Mouse (Mus musculus): ENCODE measurements around the gene Abcc8. TPM values are rescaled to one million over a fixed set of nuclear protein-coding genes. Genes with fewer than 3 reads are reported as not detected.

The Abcc8 gene
- polyA plus RNA-seq, 1 experiment from 2014 or later: 1.8 TPM

DNA sequence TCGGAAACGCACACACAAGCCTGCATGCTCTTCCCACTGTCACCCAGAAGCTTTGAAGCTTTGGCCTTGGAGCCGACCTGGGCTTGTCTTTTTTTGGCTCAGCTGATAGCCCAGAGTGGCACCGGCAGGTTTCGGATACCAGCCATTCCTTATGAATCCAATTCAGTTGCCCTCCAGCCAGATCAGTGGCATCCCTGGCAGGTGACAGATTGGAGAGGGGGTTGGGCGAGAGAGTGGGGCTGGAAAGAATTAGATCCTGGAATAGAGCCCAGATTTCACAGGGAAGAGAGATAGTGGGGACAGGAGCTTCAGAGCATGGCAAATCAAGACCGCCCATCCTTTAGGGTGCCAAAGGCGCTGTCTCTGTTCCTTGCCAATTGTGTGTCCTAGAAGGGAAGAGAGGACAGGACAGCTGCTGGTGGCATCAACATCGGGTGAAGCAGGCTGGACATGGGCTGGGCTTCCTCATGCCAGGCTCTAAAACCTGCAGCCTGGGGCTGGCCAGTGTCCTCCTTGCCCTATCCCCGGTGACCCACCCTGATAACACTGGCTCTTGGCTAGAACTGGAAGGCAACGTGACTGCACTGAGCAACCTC is 17.6 kb downstream of the Abcc8 start:
- Histone ChIP-seq H3K9me3 (ENCODE audit: control insufficient read depth) (no peaks in the 10 kb centered on the region), H3K36me3 (ENCODE audit: control insufficient read depth, insufficient read depth) (no peaks in the 10 kb centered on the region), H3K27me3 (replicated peaks; ENCODE audit: control insufficient read depth, insufficient read depth, low read length) (no peaks in the 10 kb centered on the region), H3K27ac (ENCODE audit: low read depth, low read length) (no peak overlapping the region), H3K4me3 (ENCODE audit: low read depth, low read length) (no peak overlapping the region), H3K9ac (ENCODE audit: low read depth, low read length) (no peak overlapping the region), H3K4me2 (replicated peaks; ENCODE audit: low read depth) (no peak overlapping the region), H3K4me1 (replicated peaks; ENCODE audit: control insufficient read depth, insufficient read depth, low read length) (no peaks in the 10 kb centered on the region)
- no peak for ATAC-seq
- 69% methylated on average over 11 of the region's 11 CpGs for WGBS
- TF ChIP-seq CTCF (IDR thresholded peaks at IDR 0.05; ENCODE audit: low read depth): no peak

DNA sequence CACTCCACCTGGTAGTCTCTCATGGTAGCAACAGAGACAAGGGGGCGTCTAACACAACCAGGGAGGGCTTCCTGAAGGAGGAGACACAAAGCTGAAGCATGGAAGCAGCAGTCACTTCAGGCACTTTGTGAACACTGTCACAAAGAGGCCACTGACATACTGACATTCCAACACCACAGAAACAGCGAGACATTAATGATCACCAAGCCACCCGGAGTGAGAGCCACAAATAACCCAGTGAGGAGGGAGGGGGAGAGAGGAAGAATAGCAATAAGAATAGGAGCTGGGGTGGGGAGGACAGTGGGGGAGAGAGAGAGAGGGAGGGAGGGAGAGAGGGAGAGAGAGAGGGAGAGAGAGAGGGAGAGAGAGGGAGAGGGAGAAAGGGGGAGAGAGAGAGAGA is 18.2 kb downstream of the Abcc8 start:
- Histone ChIP-seq H3K27me3 (replicated peaks; ENCODE audit: control insufficient read depth, insufficient read depth, low read length) (no peaks in the 10 kb centered on the region), H3K27ac (ENCODE audit: low read depth, low read length) (no peak overlapping the region), H3K4me2 (replicated peaks; ENCODE audit: low read depth) (no peak overlapping the region), H3K4me1 (replicated peaks; ENCODE audit: control insufficient read depth, insufficient read depth, low read length) (no peaks in the 10 kb centered on the region), H3K36me3 (ENCODE audit: control insufficient read depth, insufficient read depth) (no peaks in the 10 kb centered on the region), H3K4me3 (ENCODE audit: low read depth, low read length) (no peak overlapping the region), H3K9ac (ENCODE audit: low read depth, low read length) (no peak overlapping the region), H3K9me3 (ENCODE audit: control insufficient read depth) (no peaks in the 10 kb centered on the region)
- WGBS: 48% methylated on average over 3 of the region's 3 CpGs
- TF ChIP-seq CTCF (IDR thresholded peaks at IDR 0.05; ENCODE audit: low read depth): no peak
- no peak for ATAC-seq

DNA sequence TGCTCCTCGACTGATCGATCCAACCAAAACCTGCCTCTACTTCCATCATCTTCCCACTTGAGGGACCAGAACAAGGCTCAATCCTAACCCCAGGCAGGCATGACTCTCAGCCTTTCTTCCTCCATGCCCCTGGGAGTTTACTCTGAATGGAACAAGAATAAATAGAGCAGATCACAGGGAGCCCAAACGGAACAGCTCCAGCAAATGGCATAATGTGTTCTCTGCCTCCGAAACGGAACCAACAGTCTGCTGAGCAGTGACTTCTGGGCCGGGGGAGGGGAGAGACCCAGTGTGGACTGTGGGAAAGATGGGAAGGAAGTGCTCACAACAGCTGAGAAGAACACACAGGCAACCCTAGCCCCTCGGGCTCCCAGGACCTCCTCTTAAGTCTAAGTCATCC is 22.1 kb downstream of the Abcc8 start:
- H3K4me1 ChIP-seq (replicated peaks; ENCODE audit: control insufficient read depth, insufficient read depth, low read length): no peaks in the 10 kb centered on the region
- H3K27me3 ChIP-seq (replicated peaks; ENCODE audit: control insufficient read depth, insufficient read depth, low read length): no peaks in the 10 kb centered on the region
- no peak overlapping the region for H3K9ac ChIP-seq (ENCODE audit: low read depth, low read length)
- no peak for TF ChIP-seq CTCF (IDR thresholded peaks at IDR 0.05; ENCODE audit: low read depth)
- ATAC-seq: no peak
- H3K4me2 ChIP-seq (replicated peaks; ENCODE audit: low read depth): no peak overlapping the region
- no peaks in the 10 kb centered on the region for H3K36me3 ChIP-seq (ENCODE audit: control insufficient read depth, insufficient read depth)
- H3K4me3 ChIP-seq (ENCODE audit: low read depth, low read length): no peak overlapping the region
- H3K9me3 ChIP-seq (ENCODE audit: control insufficient read depth): no peaks in the 10 kb centered on the region
- 68% methylated on average over 7 of the region's 7 CpGs for whole genome bisulfite sequencing
- no peak overlapping the region for H3K27ac ChIP-seq (ENCODE audit: low read depth, low read length)

DNA sequence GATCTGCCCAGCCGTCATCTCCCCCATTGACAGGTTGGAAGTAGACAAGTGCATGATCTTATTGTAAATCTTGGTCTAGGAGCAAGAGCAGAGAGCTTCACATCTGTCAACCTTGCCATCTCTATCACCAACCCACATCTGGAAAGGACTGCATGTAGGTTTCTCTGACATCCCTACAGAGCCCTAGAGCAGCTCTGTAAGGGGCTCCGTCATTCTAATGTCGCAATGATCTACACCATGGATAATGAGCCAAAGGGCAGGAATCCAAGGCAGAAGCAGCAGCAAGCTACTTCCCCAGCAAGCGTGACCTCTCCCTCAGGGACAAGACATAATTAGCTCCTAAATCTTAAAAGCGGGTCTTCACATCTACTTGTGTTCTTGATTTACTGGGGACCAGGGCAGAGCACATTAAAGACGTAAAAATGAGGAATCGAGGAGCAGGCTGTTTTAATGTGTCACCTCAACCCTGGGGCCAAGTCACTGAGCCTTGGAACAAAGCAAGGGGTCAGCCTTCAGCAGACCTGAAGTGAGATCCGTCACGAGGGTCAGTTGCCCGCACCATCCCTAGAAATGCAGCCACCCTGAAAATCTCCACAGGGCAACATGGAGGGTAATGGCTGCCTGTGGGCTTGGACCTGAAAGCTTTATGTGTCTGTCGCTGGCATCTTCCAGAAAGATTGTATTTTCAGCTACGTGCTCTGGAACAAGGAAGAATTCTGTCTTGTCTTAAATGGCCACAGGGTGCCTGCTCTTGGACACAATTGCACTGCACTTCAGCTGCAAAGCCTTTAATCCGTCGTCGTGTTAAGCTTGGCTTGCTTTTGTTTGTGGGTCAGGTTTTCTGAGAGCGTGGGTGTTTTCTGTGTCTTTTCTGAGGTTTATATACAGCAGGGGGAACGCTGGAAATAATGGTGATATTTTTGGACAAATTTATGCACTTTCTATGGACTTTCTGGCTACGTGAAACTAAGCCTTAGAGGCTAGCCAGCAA is 25.0 kb downstream of the Abcc8 start:
- no peak overlapping the region for H3K4me2 ChIP-seq (replicated peaks; ENCODE audit: low read depth)
- WGBS: 76% methylated on average over 18 of the region's 18 CpGs
- H3K9me3 ChIP-seq (ENCODE audit: control insufficient read depth): no peaks in the 10 kb centered on the region
- H3K27ac ChIP-seq (ENCODE audit: low read depth, low read length): no peak overlapping the region
- H3K9ac ChIP-seq (ENCODE audit: low read depth, low read length): no peak overlapping the region
- TF ChIP-seq CTCF (IDR thresholded peaks at IDR 0.05; ENCODE audit: low read depth): no peak
- ATAC-seq: no peak
- H3K4me3 ChIP-seq (ENCODE audit: low read depth, low read length): no peak overlapping the region
- H3K36me3 ChIP-seq (ENCODE audit: control insufficient read depth, insufficient read depth): no peaks in the 10 kb centered on the region
- no peaks in the 10 kb centered on the region for H3K27me3 ChIP-seq (replicated peaks; ENCODE audit: control insufficient read depth, insufficient read depth, low read length)
- H3K4me1 ChIP-seq (replicated peaks; ENCODE audit: control insufficient read depth, insufficient read depth, low read length): no peaks in the 10 kb centered on the region

DNA sequence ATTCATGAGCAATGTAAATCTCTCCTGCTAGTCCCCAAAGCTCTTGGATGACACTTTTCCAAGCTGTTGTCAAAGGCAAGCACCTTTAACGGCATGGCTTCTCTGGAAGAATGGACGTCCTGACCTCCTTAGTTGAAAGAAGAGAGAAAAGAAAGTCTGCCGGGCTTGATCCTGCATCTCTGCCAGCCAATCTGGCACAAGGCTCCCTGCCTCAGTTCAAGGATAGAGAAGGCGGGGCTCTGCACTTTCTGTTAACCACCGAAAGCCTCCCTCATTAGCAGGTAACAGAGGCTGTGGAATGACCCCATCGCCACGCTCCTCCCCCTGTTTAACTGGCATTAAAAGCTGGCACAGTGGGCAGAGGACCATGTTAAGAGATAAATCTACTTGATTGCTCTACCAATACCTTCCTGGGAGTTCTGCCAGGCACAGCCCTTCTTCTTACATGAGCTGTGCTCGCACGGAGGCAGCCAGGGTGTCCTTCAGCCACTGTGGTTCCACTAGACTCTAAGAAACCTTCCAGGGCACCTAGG is 26.9 kb downstream of the Abcc8 start:
- no peak for ATAC-seq
- Histone ChIP-seq H3K4me3 (ENCODE audit: low read depth, low read length) (no peak overlapping the region), H3K9ac (ENCODE audit: low read depth, low read length) (no peak overlapping the region), H3K36me3 (ENCODE audit: control insufficient read depth, insufficient read depth) (no peaks in the 10 kb centered on the region), H3K9me3 (ENCODE audit: control insufficient read depth) (no peaks in the 10 kb centered on the region), H3K27ac (ENCODE audit: low read depth, low read length) (no peak overlapping the region), H3K27me3 (replicated peaks; ENCODE audit: control insufficient read depth, insufficient read depth, low read length) (no peaks in the 10 kb centered on the region), H3K4me2 (replicated peaks; ENCODE audit: low read depth) (no peak overlapping the region), H3K4me1 (replicated peaks; ENCODE audit: control insufficient read depth, insufficient read depth, low read length) (no peaks in the 10 kb centered on the region)
- WGBS: 71% methylated on average over 9 of the region's 9 CpGs
- no peak for TF ChIP-seq CTCF (IDR thresholded peaks at IDR 0.05; ENCODE audit: low read depth)

DNA sequence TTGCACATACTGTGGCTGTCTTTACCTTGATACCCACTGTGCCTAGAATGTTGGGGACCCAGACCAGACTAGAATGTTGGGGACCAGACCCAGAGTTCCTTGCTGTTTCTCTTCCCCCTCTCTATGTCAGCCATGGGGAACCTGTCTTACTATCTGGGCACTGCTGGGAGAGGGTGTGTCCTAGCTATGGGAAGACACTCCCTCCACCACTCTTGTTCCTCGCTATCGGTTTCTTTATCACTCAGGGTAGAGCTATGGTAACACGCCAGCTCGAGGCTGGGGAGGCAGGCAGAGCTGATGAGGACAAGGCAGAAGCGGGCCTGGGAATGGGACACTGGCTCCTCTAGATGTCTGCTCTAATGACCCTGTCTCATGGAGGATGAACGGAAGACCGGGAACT is 32.4 kb downstream of the Abcc8 start:
- ATAC-seq: no peak
- Histone ChIP-seq H3K4me3 (ENCODE audit: low read depth, low read length) (no peak overlapping the region), H3K27me3 (replicated peaks; ENCODE audit: control insufficient read depth, insufficient read depth, low read length) (no peaks in the 10 kb centered on the region), H3K9me3 (ENCODE audit: control insufficient read depth) (no peaks in the 10 kb centered on the region), H3K4me2 (replicated peaks; ENCODE audit: low read depth) (no peak overlapping the region), H3K4me1 (replicated peaks; ENCODE audit: control insufficient read depth, insufficient read depth, low read length) (no peaks in the 10 kb centered on the region), H3K27ac (ENCODE audit: low read depth, low read length) (no peak overlapping the region), H3K9ac (ENCODE audit: low read depth, low read length) (no peak overlapping the region), H3K36me3 (ENCODE audit: control insufficient read depth, insufficient read depth) (no peaks in the 10 kb centered on the region)
- WGBS: 43% methylated on average over 7 of the region's 7 CpGs
- no peak for TF ChIP-seq CTCF (IDR thresholded peaks at IDR 0.05; ENCODE audit: low read depth)

Measured in intestine, postnatal 0 days (tissue).